Mouse (Mus musculus) kidney, embryonic 14.5 days (tissue): ENCODE measurements around the gene Ngef. TPM values are rescaled to one million over a fixed set of nuclear protein-coding genes. Genes with fewer than 3 reads are reported as not detected.
A peak's percentile ranks its signal among the peaks of the same experiment; 100 is the strongest.

Experiments used
- ATAC-seq: fragments of 200-750 bp; cut with Nextera tagmentation; 2 replicates; pipeline ENCODE4 v1.8.0; 2017; ENCODE audit warnings: moderate number of reproducible peaks, mild to moderate bottlenecking, moderate TSS enrichment, moderate library complexity; ENCODE audit not compliant: low FRiP score, low TSS enrichment
- H3K27ac ChIP-seq: fragments of 300-500 bp; sonication (generic); 2 replicates; pipeline ENCODE4 v1.5.1; 2014; ENCODE audit warnings: low read depth, mild to moderate bottlenecking, low read length, moderate library complexity, mixed read lengths
- H3K27me3 ChIP-seq: fragments of 300-500 bp; sonication (generic); 2 replicates; pipeline ENCODE4 v1.6.1; 2014; ENCODE audit warnings: mild to moderate bottlenecking, low read length; ENCODE audit not compliant: control insufficient read depth, insufficient read depth
- H3K36me3 ChIP-seq: fragments of 300-500 bp; sonication (generic); 2 replicates; pipeline ENCODE4 v1.6.1; 2014; ENCODE audit warnings: low read length, mixed read lengths; ENCODE audit not compliant: control insufficient read depth, insufficient read depth
- H3K4me1 ChIP-seq: fragments of 300-500 bp; sonication (generic); 2 replicates; pipeline ENCODE4 v1.6.1; 2014; ENCODE audit warnings: low read length, mixed read lengths; ENCODE audit not compliant: control insufficient read depth, insufficient read depth
- H3K4me2 ChIP-seq: fragments of 300-500 bp; sonication (generic); replicated peaks from 2 replicates; pipeline ENCODE4 v1.6.1; 2014; ENCODE audit warnings: low read depth, mild to moderate bottlenecking, low read length
- H3K4me3 ChIP-seq: fragments of 300-500 bp; sonication (generic); 2 replicates; pipeline ENCODE4 v1.5.1; 2014; ENCODE audit warnings: mild to moderate bottlenecking, low read length
- H3K9ac ChIP-seq: fragments of 300-500 bp; sonication (generic); 2 replicates; pipeline ENCODE4 v1.6.1; 2014; ENCODE audit warnings: low read depth, mild to moderate bottlenecking, low read length, moderate library complexity
- H3K9me3 ChIP-seq: fragments of 300-500 bp; sonication (generic); 2 replicates; pipeline ENCODE4 v1.6.1; 2016; ENCODE audit warnings: low read length; ENCODE audit not compliant: control insufficient read depth
- WGBS: fragments of 180-500 bp; shearing (Covaris S2); extraction: QIAGEN DNeasy Blood & Tissue Kit; methylation state at CpG from one replicate; pipeline ENCODE4 v1.1.7; 2014; 5-methylcytosine and 5-hydroxymethylcytosine counted together
- polyA plus RNA-seq: library from polyadenylated mRNA; unstranded; fragments of >200 nt; fragmentation: Nextera tagmentation; extraction: Ambion mirVana; gene quantifications from 2 replicates; pipeline ENCODE4 v1.2.1, GENCODE M21; 2014

Ngef gene
- polyA plus RNA-seq, 1 experiment from 2014 or later = 1.5 TPM

- Histone ChIP-seq H3K4me2 (no peak overlapping the region), H3K36me3 (no peaks in the 10 kb centered on the region), H3K27ac (peak overlapping the region; percentile 49; the same call in 1 of the 2 replicates), H3K4me1 (peaks cover 4% of the 10 kb centered on the region; the same call in 1 of the 2 replicates), H3K9me3 (no peaks in the 10 kb centered on the region), H3K27me3 (no peaks in the 10 kb centered on the region), H3K9ac (no peak overlapping the region), H3K4me3 (no peak overlapping the region)
- 46% methylated on average over 7 of the region's 7 CpGs for WGBS
- peak; percentile 83 for ATAC-seq
These were observed 1.1 kb upstream of the Ngef start for GRCm38 (mm10) chr1:87574785-87575184.

- Histone ChIP-seq H3K27ac (peak overlapping the region; percentile 51; the same call in 1 of the 2 replicates), H3K4me1 (peaks cover 4% of the 10 kb centered on the region; the same call in 1 of the 2 replicates), H3K9ac (no peak overlapping the region), H3K9me3 (no peaks in the 10 kb centered on the region), H3K4me3 (no peak overlapping the region), H3K4me2 (no peak overlapping the region), H3K27me3 (no peaks in the 10 kb centered on the region), H3K36me3 (no peaks in the 10 kb centered on the region)
- ATAC-seq = peak; percentile 32; the same call in 1 of the 2 replicates
- 43% methylated on average over 6 of the region's 6 CpGs for WGBS
These were observed 683 bp upstream of the Ngef start for GRCm38 (mm10) chr1:87574353-87574752.

DNA sequence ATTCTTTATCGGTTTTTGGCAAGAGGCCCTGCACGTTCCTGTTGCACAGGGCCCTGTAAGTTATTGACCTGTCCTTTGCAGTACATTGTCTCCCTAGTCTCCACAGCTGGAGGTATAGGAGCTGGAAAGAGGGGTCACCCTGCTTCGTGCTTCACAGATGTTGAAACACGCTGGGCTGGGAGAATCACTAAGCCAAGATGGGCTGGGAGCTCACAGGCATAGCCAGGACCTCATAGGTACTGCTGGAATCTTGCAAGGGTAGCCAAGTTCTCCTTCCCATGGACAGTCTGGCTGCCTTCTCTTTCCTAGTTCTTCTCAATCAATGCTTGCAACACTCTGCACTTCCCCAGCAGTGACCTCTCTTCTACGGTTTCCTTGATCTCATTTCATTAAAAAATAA is 409 bp downstream of the Ngef start:
- Histone ChIP-seq H3K4me2 (no peak overlapping the region), H3K36me3 (no peaks in the 10 kb centered on the region), H3K27me3 (no peaks in the 10 kb centered on the region), H3K4me3 (no peak overlapping the region), H3K27ac (no peak overlapping the region), H3K9ac (no peak overlapping the region), H3K9me3 (no peaks in the 10 kb centered on the region), H3K4me1 (peaks cover 4% of the 10 kb centered on the region; the same call in 1 of the 2 replicates)
- WGBS = 77% methylated on average over 5 of the region's 5 CpGs
- no peak for ATAC-seq

- 50% methylated on average over 6 of the region's 6 CpGs for WGBS
- Histone ChIP-seq H3K9me3 (no peaks in the 10 kb centered on the region), H3K9ac (no peak overlapping the region), H3K36me3 (no peaks in the 10 kb centered on the region), H3K4me3 (no peak overlapping the region), H3K4me2 (no peak overlapping the region), H3K27me3 (no peaks in the 10 kb centered on the region), H3K4me1 (no peaks in the 10 kb centered on the region), H3K27ac (no peak overlapping the region)
- ATAC-seq = no peak
These were observed 5.3 kb downstream of the Ngef start for GRCm38 (mm10) chr1:87568398-87568797.

GRCm38 (mm10) chr1:87565760-87566159 is 7.9 kb downstream of the Ngef start:
- Histone ChIP-seq H3K27me3 (no peaks in the 10 kb centered on the region), H3K4me1 (no peaks in the 10 kb centered on the region), H3K4me3 (no peak overlapping the region), H3K36me3 (no peaks in the 10 kb centered on the region), H3K27ac (no peak overlapping the region), H3K9ac (no peak overlapping the region), H3K4me2 (no peak overlapping the region), H3K9me3 (no peaks in the 10 kb centered on the region)
- 83% methylated on average over 8 of the region's 8 CpGs for WGBS
- ATAC-seq = no peak

GRCm38 (mm10) chr1:87562967-87563366 is 10.7 kb downstream of the Ngef start:
- WGBS = 70% methylated on average over 3 of the region's 3 CpGs
- Histone ChIP-seq H3K4me3 (no peak overlapping the region), H3K4me1 (no peaks in the 10 kb centered on the region), H3K9ac (no peak overlapping the region), H3K4me2 (no peak overlapping the region), H3K27me3 (no peaks in the 10 kb centered on the region), H3K27ac (no peak overlapping the region), H3K9me3 (no peaks in the 10 kb centered on the region), H3K36me3 (no peaks in the 10 kb centered on the region)
- no peak for ATAC-seq

GRCm38 (mm10) chr1:87553586-87553985 is 20.1 kb downstream of the Ngef start:
- no peak overlapping the region for H3K9ac ChIP-seq
- no peak for ATAC-seq
- no peak overlapping the region for H3K27ac ChIP-seq
- no peaks in the 10 kb centered on the region for H3K9me3 ChIP-seq
- H3K4me2 ChIP-seq = no peak overlapping the region
- 90% methylated on average over 1 of the region's 1 CpGs for WGBS
- H3K4me1 ChIP-seq = no peaks in the 10 kb centered on the region
- no peaks in the 10 kb centered on the region for H3K27me3 ChIP-seq
- no peak overlapping the region for H3K4me3 ChIP-seq
- H3K36me3 ChIP-seq = no peaks in the 10 kb centered on the region

- no peak overlapping the region for H3K9ac ChIP-seq
- no peaks in the 10 kb centered on the region for H3K9me3 ChIP-seq
- WGBS = 90% methylated on average over 3 of the region's 3 CpGs
- no peak overlapping the region for H3K27ac ChIP-seq
- ATAC-seq = no peak
- H3K27me3 ChIP-seq = no peaks in the 10 kb centered on the region
- H3K4me1 ChIP-seq = no peaks in the 10 kb centered on the region
- H3K4me2 ChIP-seq = no peak overlapping the region
- H3K4me3 ChIP-seq = no peak overlapping the region
- no peaks in the 10 kb centered on the region for H3K36me3 ChIP-seq
These were observed 22.7 kb downstream of the Ngef start for GRCm38 (mm10) chr1:87551008-87551407.

DNA sequence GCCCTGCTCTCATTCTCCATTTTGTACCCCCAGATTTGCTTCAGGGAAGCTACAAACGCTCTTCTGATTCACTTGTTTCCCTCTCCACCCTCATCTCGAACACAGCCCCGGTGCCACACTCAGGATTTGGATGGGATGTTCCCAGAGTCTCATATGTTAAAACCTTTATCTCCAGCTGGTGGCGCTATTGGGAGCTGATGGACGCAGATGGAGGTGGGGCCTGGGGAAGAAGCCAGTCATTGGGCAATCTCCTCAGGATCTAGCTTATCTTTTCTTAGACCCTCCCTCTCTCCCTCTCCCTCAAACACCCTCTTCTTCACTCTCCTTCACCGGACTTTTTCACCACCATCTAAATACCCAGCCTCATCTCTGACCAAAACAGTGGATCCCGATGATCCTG is 32.1 kb downstream of the Ngef start:
- H3K4me2 ChIP-seq = no peak overlapping the region
- H3K27ac ChIP-seq = no peak overlapping the region
- H3K4me1 ChIP-seq = no peaks in the 10 kb centered on the region
- H3K27me3 ChIP-seq = no peaks in the 10 kb centered on the region
- no peak overlapping the region for H3K4me3 ChIP-seq
- H3K9me3 ChIP-seq = no peaks in the 10 kb centered on the region
- ATAC-seq = no peak
- 29% methylated on average over 7 of the region's 7 CpGs for WGBS
- no peaks in the 10 kb centered on the region for H3K36me3 ChIP-seq
- H3K9ac ChIP-seq = no peak overlapping the region
